Mouse (Mus musculus): ENCODE measurements around the gene Rab29. TPM values are rescaled to one million over a fixed set of nuclear protein-coding genes. Genes with fewer than 3 reads are reported as not detected.

Gene Rab29
- polyA plus RNA-seq, 1 experiment from 2014 or later = 19.0 TPM

GRCm38 (mm10) chr1:131838542-131838941 lies 28.5 kb upstream of the Rab29 start:
- no peak overlapping the region for H3K9ac ChIP-seq (replicated peaks; ENCODE audit: low read length)
- H3K27ac ChIP-seq (replicated peaks; ENCODE audit: low read depth, low read length) = no peak overlapping the region
- no peaks in the 10 kb centered on the region; the same call in none of the 2 replicates for H3K36me3 ChIP-seq (replicated peaks; ENCODE audit: control insufficient read depth, insufficient read depth, low read depth, low read length)
- H3K4me2 ChIP-seq (ENCODE audit: low read depth, low read length) = no peak overlapping the region
- H3K4me1 ChIP-seq (ENCODE audit: control insufficient read depth, insufficient read depth, low read length) = no peaks in the 10 kb centered on the region
- ATAC-seq (replicated peaks; ENCODE audit: insufficient number of reproducible peaks, low FRiP score, low TSS enrichment, low read depth) (no peak), DNase-seq (ENCODE audit: low spot score) (no peak)
- WGBS = 80% methylated on average over 5 of the region's 5 CpGs
- H3K27me3 ChIP-seq (ENCODE audit: control insufficient read depth, insufficient read depth, low read length) = no peaks in the 10 kb centered on the region
- no peaks in the 10 kb centered on the region for H3K9me3 ChIP-seq (replicated peaks; ENCODE audit: control insufficient read depth, low read length)
- no peak overlapping the region for H3K4me3 ChIP-seq (ENCODE audit: low read depth, low read length)

GRCm38 (mm10) chr1:131839279-131839678 lies 27.7 kb upstream of the Rab29 start:
- WGBS = 50% methylated on average over 2 of the region's 2 CpGs

GRCm38 (mm10) chr1:131842221-131842620 lies 24.8 kb upstream of the Rab29 start:
- no peak overlapping the region for H3K4me3 ChIP-seq (ENCODE audit: low read depth, low read length)
- no peaks in the 10 kb centered on the region for H3K27me3 ChIP-seq (ENCODE audit: control insufficient read depth, insufficient read depth, low read length)
- no peak overlapping the region for H3K9ac ChIP-seq (replicated peaks; ENCODE audit: low read length)
- ATAC-seq (replicated peaks; ENCODE audit: insufficient number of reproducible peaks, low FRiP score, low TSS enrichment, low read depth) (no peak), DNase-seq (ENCODE audit: low spot score) (no peak)
- no peak overlapping the region for H3K27ac ChIP-seq (replicated peaks; ENCODE audit: low read depth, low read length)
- no peaks in the 10 kb centered on the region for H3K9me3 ChIP-seq (replicated peaks; ENCODE audit: control insufficient read depth, low read length)
- WGBS = 88% methylated on average over 4 of the region's 4 CpGs
- H3K36me3 ChIP-seq (replicated peaks; ENCODE audit: control insufficient read depth, insufficient read depth, low read depth, low read length) = no peaks in the 10 kb centered on the region; the same call in none of the 2 replicates
- no peak overlapping the region for H3K4me2 ChIP-seq (ENCODE audit: low read depth, low read length)
- no peaks in the 10 kb centered on the region for H3K4me1 ChIP-seq (ENCODE audit: control insufficient read depth, insufficient read depth, low read length)

More at GRCm38 (mm10) chr1:131839279-131839678, 27.7 kb upstream of the Rab29 start:
- no peaks in the 10 kb centered on the region for H3K27me3 ChIP-seq (ENCODE audit: control insufficient read depth, insufficient read depth, low read length)
- no peaks in the 10 kb centered on the region for H3K9me3 ChIP-seq (replicated peaks; ENCODE audit: control insufficient read depth, low read length)
- DNase-seq (ENCODE audit: low spot score) (no peak), ATAC-seq (replicated peaks; ENCODE audit: insufficient number of reproducible peaks, low FRiP score, low TSS enrichment, low read depth) (no peak)
- no peak overlapping the region for H3K4me2 ChIP-seq (ENCODE audit: low read depth, low read length)
- H3K9ac ChIP-seq (replicated peaks; ENCODE audit: low read length) = no peak overlapping the region
- no peak overlapping the region for H3K4me3 ChIP-seq (ENCODE audit: low read depth, low read length)
- no peaks in the 10 kb centered on the region; the same call in none of the 2 replicates for H3K36me3 ChIP-seq (replicated peaks; ENCODE audit: control insufficient read depth, insufficient read depth, low read depth, low read length)
- no peaks in the 10 kb centered on the region for H3K4me1 ChIP-seq (ENCODE audit: control insufficient read depth, insufficient read depth, low read length)
- no peak overlapping the region for H3K27ac ChIP-seq (replicated peaks; ENCODE audit: low read depth, low read length)

GRCm38 (mm10) chr1:131843758-131844157 lies 23.3 kb upstream of the Rab29 start:
- Histone ChIP-seq H3K9ac (replicated peaks; ENCODE audit: low read length) (no peak overlapping the region), H3K9me3 (replicated peaks; ENCODE audit: control insufficient read depth, low read length) (no peaks in the 10 kb centered on the region), H3K4me1 (ENCODE audit: control insufficient read depth, insufficient read depth, low read length) (no peaks in the 10 kb centered on the region), H3K36me3 (replicated peaks; ENCODE audit: control insufficient read depth, insufficient read depth, low read depth, low read length) (no peaks in the 10 kb centered on the region; the same call in none of the 2 replicates), H3K4me2 (ENCODE audit: low read depth, low read length) (no peak overlapping the region), H3K4me3 (ENCODE audit: low read depth, low read length) (no peak overlapping the region), H3K27me3 (ENCODE audit: control insufficient read depth, insufficient read depth, low read length) (no peaks in the 10 kb centered on the region), H3K27ac (replicated peaks; ENCODE audit: low read depth, low read length) (no peak overlapping the region)
- 93% methylated on average over 10 of the region's 10 CpGs for WGBS
- no peak for ATAC-seq (replicated peaks; ENCODE audit: insufficient number of reproducible peaks, low FRiP score, low TSS enrichment, low read depth)
- no peak for DNase-seq (ENCODE audit: low spot score)

GRCm38 (mm10) chr1:131844883-131845282 lies 22.1 kb upstream of the Rab29 start:
- H3K36me3 ChIP-seq (replicated peaks; ENCODE audit: control insufficient read depth, insufficient read depth, low read depth, low read length) = no peaks in the 10 kb centered on the region; the same call in none of the 2 replicates
- H3K27ac ChIP-seq (replicated peaks; ENCODE audit: low read depth, low read length) = no peak overlapping the region
- 64% methylated on average over 8 of the region's 8 CpGs for WGBS
- no peak for ATAC-seq (replicated peaks; ENCODE audit: insufficient number of reproducible peaks, low FRiP score, low TSS enrichment, low read depth)
- H3K9me3 ChIP-seq (replicated peaks; ENCODE audit: control insufficient read depth, low read length) = no peaks in the 10 kb centered on the region
- no peak for DNase-seq (ENCODE audit: low spot score)
- H3K27me3 ChIP-seq (ENCODE audit: control insufficient read depth, insufficient read depth, low read length) = no peaks in the 10 kb centered on the region
- H3K4me2 ChIP-seq (ENCODE audit: low read depth, low read length) = no peak overlapping the region
- H3K9ac ChIP-seq (replicated peaks; ENCODE audit: low read length) = no peak overlapping the region
- no peak overlapping the region for H3K4me3 ChIP-seq (ENCODE audit: low read depth, low read length)
- H3K4me1 ChIP-seq (ENCODE audit: control insufficient read depth, insufficient read depth, low read length) = no peaks in the 10 kb centered on the region

GRCm38 (mm10) chr1:131846255-131846654 lies 20.8 kb upstream of the Rab29 start:
- H3K27me3 ChIP-seq (ENCODE audit: control insufficient read depth, insufficient read depth, low read length) = no peaks in the 10 kb centered on the region
- no peaks in the 10 kb centered on the region for H3K4me1 ChIP-seq (ENCODE audit: control insufficient read depth, insufficient read depth, low read length)
- 75% methylated on average over 5 of the region's 5 CpGs for WGBS
- no peaks in the 10 kb centered on the region for H3K9me3 ChIP-seq (replicated peaks; ENCODE audit: control insufficient read depth, low read length)
- ATAC-seq (replicated peaks; ENCODE audit: insufficient number of reproducible peaks, low FRiP score, low TSS enrichment, low read depth) (no peak), DNase-seq (ENCODE audit: low spot score) (peak; percentile 37)
- H3K36me3 ChIP-seq (replicated peaks; ENCODE audit: control insufficient read depth, insufficient read depth, low read depth, low read length) = no peaks in the 10 kb centered on the region; the same call in none of the 2 replicates
- no peak overlapping the region for H3K4me2 ChIP-seq (ENCODE audit: low read depth, low read length)
- H3K9ac ChIP-seq (replicated peaks; ENCODE audit: low read length) = no peak overlapping the region
- H3K27ac ChIP-seq (replicated peaks; ENCODE audit: low read depth, low read length) = no peak overlapping the region
- no peak overlapping the region for H3K4me3 ChIP-seq (ENCODE audit: low read depth, low read length)

- H3K4me1 ChIP-seq (ENCODE audit: control insufficient read depth, insufficient read depth, low read length) = no peaks in the 10 kb centered on the region
- H3K4me2 ChIP-seq (ENCODE audit: low read depth, low read length) = no peak overlapping the region
- H3K36me3 ChIP-seq (replicated peaks; ENCODE audit: control insufficient read depth, insufficient read depth, low read depth, low read length) = no peaks in the 10 kb centered on the region
- no peaks in the 10 kb centered on the region for H3K9me3 ChIP-seq (replicated peaks; ENCODE audit: control insufficient read depth, low read length)
- no peak overlapping the region for H3K27ac ChIP-seq (replicated peaks; ENCODE audit: low read depth, low read length)
- DNase-seq (ENCODE audit: low spot score) (no peak), ATAC-seq (replicated peaks; ENCODE audit: insufficient number of reproducible peaks, low FRiP score, low TSS enrichment, low read depth) (no peak)
- 87% methylated on average over 4 of the region's 4 CpGs for WGBS
- no peak overlapping the region for H3K4me3 ChIP-seq (ENCODE audit: low read depth, low read length)
- no peaks in the 10 kb centered on the region for H3K27me3 ChIP-seq (ENCODE audit: control insufficient read depth, insufficient read depth, low read length)
- H3K9ac ChIP-seq (replicated peaks; ENCODE audit: low read length) = no peak overlapping the region
Observed at GRCm38 (mm10) chr1:131861811-131862210, 5.2 kb upstream of the Rab29 start.

- Histone ChIP-seq H3K9ac (replicated peaks; ENCODE audit: low read length) (no peak overlapping the region), H3K4me3 (ENCODE audit: low read depth, low read length) (no peak overlapping the region), H3K27ac (replicated peaks; ENCODE audit: low read depth, low read length) (no peak overlapping the region), H3K4me2 (ENCODE audit: low read depth, low read length) (no peak overlapping the region), H3K9me3 (replicated peaks; ENCODE audit: control insufficient read depth, low read length) (no peaks in the 10 kb centered on the region), H3K36me3 (replicated peaks; ENCODE audit: control insufficient read depth, insufficient read depth, low read depth, low read length) (no peaks in the 10 kb centered on the region), H3K4me1 (ENCODE audit: control insufficient read depth, insufficient read depth, low read length) (no peaks in the 10 kb centered on the region), H3K27me3 (ENCODE audit: control insufficient read depth, insufficient read depth, low read length) (peaks cover 2% of the 10 kb centered on the region; the same call in 1 of the 2 replicates)
- DNase-seq (ENCODE audit: low spot score) (no peak), ATAC-seq (replicated peaks; ENCODE audit: insufficient number of reproducible peaks, low FRiP score, low TSS enrichment, low read depth) (no peak)
- WGBS = 79% methylated on average over 5 of the region's 5 CpGs
Observed at GRCm38 (mm10) chr1:131865596-131865995, 1.4 kb upstream of the Rab29 start.

All from embryonic facial prominence, embryonic 11.5 days (tissue).